Mouse (Mus musculus) myocyte (in vitro differentiated cells): ENCODE measurements around the gene Tceal7. TPM values are rescaled to one million over a fixed set of nuclear protein-coding genes. Genes with fewer than 3 reads are reported as not detected.
A peak's percentile ranks its signal among the peaks of the same experiment; 100 is the strongest.

Experiments
- H3K27me3 ChIP-seq: one replicate; pipeline ENCODE4 v1.6.1; 2011; ENCODE audit not compliant: control insufficient read depth, insufficient read depth, insufficient read length
- H3K36me3 ChIP-seq: one replicate; pipeline ENCODE4 v1.6.1; 2011; ENCODE audit not compliant: control insufficient read depth, insufficient read depth
- H3K4me2 ChIP-seq: one replicate; pipeline ENCODE4 v1.6.1; 2011; ENCODE audit warnings: low read depth, control low read depth
- H3K4me3 ChIP-seq: one replicate; pipeline ENCODE4 v1.5.1; 2011; ENCODE audit warnings: mild to moderate bottlenecking, control low read depth, moderate library complexity
- H3K79me2 ChIP-seq: one replicate; pipeline ENCODE4 v1.6.1; 2011; ENCODE audit not compliant: control insufficient read depth, insufficient read depth
- H3ac ChIP-seq: one replicate; pipeline ENCODE4 v1.6.1; 2011; ENCODE audit not compliant: control insufficient read depth, insufficient read length
- CEBPB ChIP-seq: IDR thresholded peaks from 2 replicates; pipeline ENCODE4 v1.6.1; 2011; ENCODE audit warnings: mild to moderate bottlenecking, moderate library complexity; ENCODE audit not compliant: poor library complexity, insufficient read depth, severe bottlenecking
- E2F4 ChIP-seq: IDR thresholded peaks from one replicate; pipeline ENCODE4 v1.6.1; 2011; ENCODE audit warnings: mild to moderate bottlenecking, control low read depth, moderate library complexity; ENCODE audit not compliant: insufficient read depth
- MAX ChIP-seq: IDR thresholded peaks from one replicate; pipeline ENCODE4 v1.6.1; 2011; ENCODE audit warnings: low read depth, mild to moderate bottlenecking, control low read depth
- MYOD1 ChIP-seq, 3 experiments: IDR thresholded peaks; one replicate each; pipeline ENCODE4 v1.6.1; 2011; ENCODE audit warnings: control low read depth in 2 of 3, low read depth in 2 of 3, mild to moderate bottlenecking in 2 of 3, moderate library complexity in 1 of 3; ENCODE audit not compliant: insufficient read length in 2 of 3, control insufficient read depth in 1 of 3
- MYOG ChIP-seq, 3 experiments: IDR thresholded peaks; one replicate each; pipeline ENCODE4 v1.6.1; 2011; ENCODE audit warnings: control low read depth in 2 of 3, low read depth in 2 of 3, mild to moderate bottlenecking in 2 of 3; ENCODE audit not compliant: insufficient read length in 2 of 3, control insufficient read depth in 1 of 3, insufficient read depth in 1 of 3
- POLR2A ChIP-seq: IDR thresholded peaks from one replicate; pipeline ENCODE4 v1.6.1; 2011; ENCODE audit warnings: low read depth, mild to moderate bottlenecking, control low read depth, moderate library complexity; ENCODE audit not compliant: insufficient read length
- POLR2AphosphoS2 ChIP-seq: IDR thresholded peaks from one replicate; pipeline ENCODE4 v1.6.1; 2011; ENCODE audit warnings: low read depth, control low read depth; ENCODE audit not compliant: insufficient read length
- REST ChIP-seq: IDR thresholded peaks from one replicate; pipeline ENCODE4 v1.6.1; 2011; ENCODE audit warnings: mild to moderate bottlenecking, control low read depth, moderate library complexity; ENCODE audit not compliant: insufficient read depth, insufficient read length
- SRF ChIP-seq: IDR thresholded peaks from one replicate; pipeline ENCODE4 v1.6.1; 2011; ENCODE audit warnings: low read depth; ENCODE audit not compliant: control insufficient read depth, insufficient read length
- TCF12 ChIP-seq: IDR thresholded peaks from one replicate; pipeline ENCODE4 v1.6.1; 2011; ENCODE audit warnings: mild to moderate bottlenecking, control low read depth; ENCODE audit not compliant: poor library complexity, insufficient read depth, severe bottlenecking
- TCF3 ChIP-seq: IDR thresholded peaks from one replicate; pipeline ENCODE4 v1.6.1; 2011; ENCODE audit warnings: low read depth, control low read depth; ENCODE audit not compliant: insufficient read length
- USF1 ChIP-seq: IDR thresholded peaks from one replicate; pipeline ENCODE4 v1.6.1; 2011; ENCODE audit warnings: low read depth, mild to moderate bottlenecking, control low read depth, moderate library complexity
- polyA plus RNA-seq: library from polyadenylated mRNA; unstranded; fragments of >200 nt; fragmentation: generic; extraction: Trizol; gene quantifications from one replicate; pipeline ENCODE4 v1.2.1, GENCODE M21; 2012; ENCODE audit warnings: missing spikeins

The Tceal7 gene
- polyA plus RNA-seq, 1 experiment = 15.4 TPM

DNA sequence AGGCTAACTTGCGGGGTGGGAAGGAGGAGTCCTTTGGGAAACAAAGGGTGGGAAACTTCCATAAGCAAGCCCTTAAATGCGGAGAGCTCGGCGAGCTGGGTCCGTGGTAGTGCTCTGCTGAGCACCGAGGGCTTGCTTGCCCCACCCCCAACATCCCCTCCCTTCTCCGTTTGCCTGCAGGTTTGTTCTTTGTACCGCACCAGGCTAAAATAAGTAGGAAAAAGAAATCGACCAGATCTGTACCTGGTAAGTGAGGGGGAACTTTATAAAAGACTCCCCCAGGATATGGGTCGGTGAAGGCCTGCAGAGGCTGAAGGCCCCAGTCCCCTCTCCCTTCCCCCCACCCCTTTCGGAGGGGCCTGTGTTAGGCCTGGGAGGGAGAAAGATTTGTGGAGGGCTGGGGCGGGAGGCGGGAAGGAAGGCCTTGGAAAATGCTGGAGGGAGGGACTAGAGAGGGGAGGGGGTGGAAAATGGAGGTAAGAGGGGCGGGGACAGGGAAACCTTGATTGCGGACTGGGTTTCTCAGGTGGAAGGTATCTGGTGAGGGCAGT lies 31.0 kb downstream of the Tceal7 start:
- no peaks in the 10 kb centered on the region for H3K27me3 ChIP-seq
- H3K79me2 ChIP-seq = peaks cover 7% of the 10 kb centered on the region
- TF ChIP-seq MYOD1 (IDR thresholded peaks at IDR 0.05; ENCODE audit: control insufficient read depth in 1 of 3, insufficient read length in 2 of 3, low read depth in 2 of 3) (no peak), CEBPB (no peak), REST (no peak), POLR2A (no peak)
- no peak overlapping the region for H3ac ChIP-seq
- peak overlapping the region; percentile 52 for H3K4me2 ChIP-seq
- peaks cover 5% of the 10 kb centered on the region for H3K36me3 ChIP-seq
- H3K4me3 ChIP-seq = peak overlapping the region; percentile 74

DNA sequence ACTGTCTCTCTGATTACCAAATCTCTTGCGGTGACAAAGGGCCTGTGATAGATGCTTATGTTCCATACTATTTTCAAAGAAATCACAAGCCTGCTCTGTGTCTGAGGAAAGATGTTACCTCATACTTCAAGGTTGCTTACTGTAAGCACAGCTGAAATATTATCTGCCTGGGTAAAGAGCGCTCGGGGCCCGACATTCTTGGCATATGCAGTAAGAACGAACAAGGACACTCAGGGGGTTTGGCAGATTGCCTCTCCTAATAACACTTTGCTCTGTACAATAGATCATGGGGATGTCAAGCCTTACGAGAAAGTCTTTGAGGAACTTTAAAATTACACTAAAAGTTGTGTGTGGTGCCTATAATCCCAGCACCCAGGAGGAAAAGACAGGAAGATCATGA lies 34.2 kb downstream of the Tceal7 start:
- TF ChIP-seq POLR2A (no peak), TCF12 (no peak), REST (no peak), CEBPB (no peak), E2F4 (no peak), USF1 (no peak), MYOD1 (IDR thresholded peaks at IDR 0.05; ENCODE audit: control insufficient read depth in 1 of 3, insufficient read length in 2 of 3, low read depth in 2 of 3) (no peak), POLR2AphosphoS2 (no peak), TCF3 (no peak), SRF (no peak), MAX (no peak), MYOG (IDR thresholded peaks at IDR 0.05; ENCODE audit: control insufficient read depth in 1 of 3, insufficient read depth in 1 of 3, insufficient read length in 2 of 3, low read depth in 2 of 3) (no peak)
- no peaks in the 10 kb centered on the region for H3K27me3 ChIP-seq
- no peak overlapping the region for H3K4me2 ChIP-seq
- peaks cover 5% of the 10 kb centered on the region for H3K36me3 ChIP-seq
- H3K79me2 ChIP-seq = peaks cover 7% of the 10 kb centered on the region
- H3K4me3 ChIP-seq = no peak overlapping the region
- H3ac ChIP-seq = no peak overlapping the region

DNA sequence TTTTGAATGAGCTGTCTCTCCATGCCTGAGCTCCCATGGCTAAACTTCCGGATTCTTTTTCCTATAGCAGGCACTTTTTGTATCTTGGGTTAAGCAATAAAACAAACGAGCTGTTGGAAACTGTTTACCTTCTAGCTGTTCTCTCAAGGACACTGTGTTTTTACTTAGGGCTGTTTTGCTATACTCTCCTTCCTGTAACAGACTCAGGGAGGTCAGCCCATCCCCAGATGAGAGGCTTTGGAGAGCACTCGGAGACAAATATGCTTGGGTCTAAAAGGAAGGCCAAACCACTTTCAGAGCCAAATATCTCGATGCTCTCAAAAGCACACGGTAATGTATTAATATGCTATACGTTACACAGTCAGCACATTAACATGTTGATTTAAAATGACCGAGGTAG lies 35.1 kb downstream of the Tceal7 start:
- Histone ChIP-seq H3ac (no peak overlapping the region), H3K36me3 (peaks cover 5% of the 10 kb centered on the region), H3K4me2 (no peak overlapping the region), H3K27me3 (no peaks in the 10 kb centered on the region), H3K79me2 (peaks cover 7% of the 10 kb centered on the region), H3K4me3 (no peak overlapping the region)
- TF ChIP-seq TCF12 (no peak), MAX (no peak), E2F4 (no peak), CEBPB (no peak), USF1 (no peak), POLR2AphosphoS2 (no peak), REST (no peak), SRF (no peak), TCF3 (no peak), MYOG (IDR thresholded peaks at IDR 0.05; ENCODE audit: control insufficient read depth in 1 of 3, insufficient read depth in 1 of 3, insufficient read length in 2 of 3, low read depth in 2 of 3) (no peak), MYOD1 (IDR thresholded peaks at IDR 0.05; ENCODE audit: control insufficient read depth in 1 of 3, insufficient read length in 2 of 3, low read depth in 2 of 3) (no peak), POLR2A (no peak)

DNA sequence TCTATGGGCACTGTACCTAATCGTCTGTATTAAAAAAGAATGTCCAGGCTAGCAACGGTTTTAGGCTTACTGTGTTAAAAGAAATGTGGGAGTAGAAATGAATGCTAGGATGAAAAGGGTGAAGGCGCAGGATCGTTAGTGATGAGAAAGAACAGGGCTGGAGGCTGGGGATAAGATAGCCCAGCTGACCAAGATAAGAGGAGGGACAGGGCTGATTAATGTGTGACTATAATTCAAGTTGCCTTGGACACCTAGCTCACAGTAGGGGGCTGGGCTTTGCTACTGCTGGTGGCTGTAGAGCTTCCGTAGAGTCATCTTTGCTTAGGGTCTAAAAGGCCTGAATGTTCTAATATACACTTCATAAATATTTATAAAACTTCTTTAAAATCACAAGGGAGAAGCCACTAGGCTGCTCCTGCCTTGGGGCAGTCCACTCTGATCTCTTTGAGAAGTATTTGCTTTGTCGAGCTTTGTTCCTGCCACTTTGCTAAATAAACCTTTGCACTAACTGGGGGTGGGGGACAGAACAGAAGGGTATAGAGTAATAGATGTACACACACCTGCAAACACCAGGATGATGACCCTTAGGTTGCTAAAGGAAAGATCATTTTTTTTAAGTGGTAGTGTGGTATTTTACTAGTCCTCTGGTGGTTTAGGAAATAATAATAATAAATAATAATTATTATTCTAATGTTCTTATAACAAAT lies 37.6 kb downstream of the Tceal7 start:
- Histone ChIP-seq H3K36me3 (peaks cover 3% of the 10 kb centered on the region), H3K4me2 (no peak overlapping the region), H3K79me2 (no peaks in the 10 kb centered on the region), H3K4me3 (no peak overlapping the region), H3ac (no peak overlapping the region), H3K27me3 (no peaks in the 10 kb centered on the region)
- TF ChIP-seq POLR2A = no peak
- no peak for TF ChIP-seq TCF12
- no peak for TF ChIP-seq SRF
- no peak for TF ChIP-seq E2F4
- no peak for TF ChIP-seq POLR2AphosphoS2
- no peak for TF ChIP-seq MYOD1 (IDR thresholded peaks at IDR 0.05; ENCODE audit: control insufficient read depth in 1 of 3, insufficient read length in 2 of 3, low read depth in 2 of 3)
- TF ChIP-seq REST = no peak
- no peak for TF ChIP-seq CEBPB
- TF ChIP-seq MAX = no peak
- no peak for TF ChIP-seq USF1
- TF ChIP-seq MYOG (IDR thresholded peaks at IDR 0.05; ENCODE audit: control insufficient read depth in 1 of 3, insufficient read depth in 1 of 3, insufficient read length in 2 of 3, low read depth in 2 of 3) = no peak
- no peak for TF ChIP-seq TCF3

DNA sequence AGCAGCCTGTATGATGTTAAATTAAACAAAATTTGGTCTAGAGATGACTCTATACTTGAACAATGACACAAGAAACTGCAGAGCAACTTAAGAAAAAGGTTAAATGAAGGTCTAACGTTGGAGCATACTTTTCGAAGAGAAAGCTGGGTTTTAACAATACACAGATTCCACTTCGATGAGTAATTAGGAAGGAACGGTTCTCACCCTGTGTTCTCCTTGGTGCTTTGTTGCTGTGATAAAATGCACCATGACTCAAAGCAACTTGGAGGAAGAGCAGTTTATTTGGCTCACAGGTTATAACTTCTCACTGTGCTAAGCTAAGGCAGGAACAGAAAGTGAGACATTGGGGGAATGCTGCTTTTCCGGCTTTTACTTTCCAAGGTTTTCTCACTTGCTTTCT lies 53.1 kb downstream of the Tceal7 start:
- Histone ChIP-seq H3K36me3 (no peaks in the 10 kb centered on the region), H3K4me2 (peak overlapping the region; percentile 36), H3K27me3 (no peaks in the 10 kb centered on the region), H3K79me2 (no peaks in the 10 kb centered on the region), H3K4me3 (no peak overlapping the region), H3ac (no peak overlapping the region)
- TF ChIP-seq USF1 = no peak
- no peak for TF ChIP-seq E2F4
- no peak for TF ChIP-seq MYOG (IDR thresholded peaks at IDR 0.05; ENCODE audit: control insufficient read depth in 1 of 3, insufficient read depth in 1 of 3, insufficient read length in 2 of 3, low read depth in 2 of 3)
- no peak for TF ChIP-seq CEBPB
- no peak for TF ChIP-seq TCF12
- TF ChIP-seq MYOD1 (IDR thresholded peaks at IDR 0.05; ENCODE audit: control insufficient read depth in 1 of 3, insufficient read length in 2 of 3, low read depth in 2 of 3) = no peak
- TF ChIP-seq MAX = no peak
- no peak for TF ChIP-seq POLR2AphosphoS2
- no peak for TF ChIP-seq TCF3
- no peak for TF ChIP-seq SRF
- no peak for TF ChIP-seq POLR2A
- TF ChIP-seq REST = no peak
